Mouse (Mus musculus): Measurements from ENCODE around the gene Tbxas1. TPM values are rescaled to one million over a fixed set of nuclear protein-coding genes. Genes with fewer than 3 reads are reported as not detected.
A peak's percentile ranks its signal among the peaks of the same experiment; 100 is the strongest.

Tbxas1 gene
- polyA plus RNA-seq, 1 experiment from 2014 or later = 1.0 TPM

DNA sequence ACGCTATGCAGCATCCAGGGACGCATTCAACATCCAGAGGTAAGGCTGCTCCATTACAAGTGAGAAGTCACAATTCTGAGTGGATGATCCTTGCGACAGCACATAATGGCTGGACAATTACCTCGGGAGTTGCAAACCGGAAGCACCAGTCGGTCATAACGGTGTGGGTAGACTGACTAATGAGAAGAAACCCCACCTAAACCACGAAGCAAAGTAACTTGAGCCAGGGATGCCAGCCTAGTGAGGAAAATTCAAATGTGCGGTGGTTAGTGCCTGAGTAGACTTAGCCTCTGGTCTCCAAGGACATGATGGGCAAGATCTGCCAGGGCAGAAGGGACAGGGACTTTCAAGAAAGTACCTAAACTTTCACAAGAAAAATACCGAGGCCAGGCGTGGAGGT is 142.7 kb downstream of the Tbxas1 start:
- DNase-seq (ENCODE audit: low spot score) (no peak), ATAC-seq (replicated peaks; ENCODE audit: insufficient number of reproducible peaks, low FRiP score, low TSS enrichment, low read depth) (no peak)
- Histone ChIP-seq H3K4me2 (ENCODE audit: low read depth, low read length) (no peak overlapping the region), H3K9ac (replicated peaks; ENCODE audit: low read length) (no peak overlapping the region), H3K27ac (replicated peaks; ENCODE audit: low read depth, low read length) (no peak overlapping the region), H3K36me3 (replicated peaks; ENCODE audit: control insufficient read depth, insufficient read depth, low read depth, low read length) (no peaks in the 10 kb centered on the region), H3K4me3 (ENCODE audit: low read depth, low read length) (no peak overlapping the region), H3K9me3 (replicated peaks; ENCODE audit: control insufficient read depth, low read length) (no peaks in the 10 kb centered on the region; the same call in 1 of the 2 replicates), H3K27me3 (ENCODE audit: control insufficient read depth, insufficient read depth, low read length) (no peaks in the 10 kb centered on the region), H3K4me1 (ENCODE audit: control insufficient read depth, insufficient read depth, low read length) (no peaks in the 10 kb centered on the region)
- WGBS = 88% methylated on average over 11 of the region's 11 CpGs

DNA sequence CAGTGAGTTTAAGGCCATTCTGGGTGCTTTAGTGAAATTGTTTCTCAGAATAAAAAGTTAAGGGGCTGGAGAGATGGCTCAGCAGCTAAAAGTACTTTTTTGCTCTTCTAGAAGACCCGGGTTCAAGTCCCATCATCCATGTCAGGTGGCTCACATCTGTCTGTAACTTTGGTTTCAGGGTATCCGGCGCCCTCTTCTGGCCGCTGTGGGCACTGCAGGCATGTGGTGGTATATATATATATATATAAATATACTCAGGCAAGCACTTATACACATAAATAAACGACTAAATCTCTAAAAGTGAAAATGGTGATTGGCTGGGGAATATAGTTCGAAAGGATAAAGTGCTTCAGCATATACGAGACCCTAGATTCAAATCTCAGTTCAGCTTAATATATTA is 143.6 kb downstream of the Tbxas1 start:
- H3K27me3 ChIP-seq (ENCODE audit: control insufficient read depth, insufficient read depth, low read length) = no peaks in the 10 kb centered on the region
- H3K36me3 ChIP-seq (replicated peaks; ENCODE audit: control insufficient read depth, insufficient read depth, low read depth, low read length) = no peaks in the 10 kb centered on the region
- no peak overlapping the region for H3K9ac ChIP-seq (replicated peaks; ENCODE audit: low read length)
- H3K27ac ChIP-seq (replicated peaks; ENCODE audit: low read depth, low read length) = no peak overlapping the region
- H3K4me1 ChIP-seq (ENCODE audit: control insufficient read depth, insufficient read depth, low read length) = no peaks in the 10 kb centered on the region
- DNase-seq (ENCODE audit: low spot score) = no peak
- WGBS = 71% methylated on average over 7 of the region's 7 CpGs
- no peak overlapping the region for H3K4me2 ChIP-seq (ENCODE audit: low read depth, low read length)
- H3K9me3 ChIP-seq (replicated peaks; ENCODE audit: control insufficient read depth, low read length) = no peaks in the 10 kb centered on the region
- H3K4me3 ChIP-seq (ENCODE audit: low read depth, low read length) = no peak overlapping the region
- no peak for ATAC-seq (replicated peaks; ENCODE audit: insufficient number of reproducible peaks, low FRiP score, low TSS enrichment, low read depth)

DNA sequence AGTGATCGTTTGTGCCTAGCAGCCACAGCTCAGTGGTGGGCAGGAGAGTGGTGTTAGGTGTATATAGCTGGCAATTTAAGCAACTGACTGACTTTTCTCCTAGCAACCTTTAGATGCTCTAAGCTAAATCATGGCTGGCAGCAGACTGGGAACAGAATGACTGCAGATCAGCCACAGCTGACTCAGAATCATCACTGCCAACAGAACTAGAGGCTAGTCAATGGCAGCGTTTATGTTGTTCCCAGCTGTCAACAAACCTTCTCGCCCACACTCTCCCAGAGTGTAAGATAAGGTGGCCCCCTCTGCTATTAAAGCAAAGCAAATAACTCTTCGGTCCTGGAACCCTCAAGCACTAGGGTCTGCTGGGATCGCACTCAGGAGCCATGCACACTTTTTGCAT is 144.0 kb downstream of the Tbxas1 start:
- Histone ChIP-seq H3K27me3 (ENCODE audit: control insufficient read depth, insufficient read depth, low read length) (no peaks in the 10 kb centered on the region), H3K27ac (replicated peaks; ENCODE audit: low read depth, low read length) (no peak overlapping the region), H3K36me3 (replicated peaks; ENCODE audit: control insufficient read depth, insufficient read depth, low read depth, low read length) (no peaks in the 10 kb centered on the region), H3K9me3 (replicated peaks; ENCODE audit: control insufficient read depth, low read length) (no peaks in the 10 kb centered on the region), H3K4me1 (ENCODE audit: control insufficient read depth, insufficient read depth, low read length) (no peaks in the 10 kb centered on the region), H3K9ac (replicated peaks; ENCODE audit: low read length) (no peak overlapping the region), H3K4me3 (ENCODE audit: low read depth, low read length) (no peak overlapping the region), H3K4me2 (ENCODE audit: low read depth, low read length) (no peak overlapping the region)
- DNase-seq (ENCODE audit: low spot score) = no peak
- ATAC-seq (replicated peaks; ENCODE audit: insufficient number of reproducible peaks, low FRiP score, low TSS enrichment, low read depth) = no peak
- WGBS = 77% methylated on average over 5 of the region's 5 CpGs

- DNase-seq (ENCODE audit: low spot score) = no peak
- Histone ChIP-seq H3K9me3 (replicated peaks; ENCODE audit: control insufficient read depth, low read length) (no peaks in the 10 kb centered on the region), H3K27me3 (ENCODE audit: control insufficient read depth, insufficient read depth, low read length) (no peaks in the 10 kb centered on the region), H3K4me3 (ENCODE audit: low read depth, low read length) (no peak overlapping the region), H3K4me1 (ENCODE audit: control insufficient read depth, insufficient read depth, low read length) (no peaks in the 10 kb centered on the region), H3K4me2 (ENCODE audit: low read depth, low read length) (no peak overlapping the region), H3K9ac (replicated peaks; ENCODE audit: low read length) (no peak overlapping the region), H3K36me3 (replicated peaks; ENCODE audit: control insufficient read depth, insufficient read depth, low read depth, low read length) (no peaks in the 10 kb centered on the region), H3K27ac (replicated peaks; ENCODE audit: low read depth, low read length) (no peak overlapping the region)
- ATAC-seq (replicated peaks; ENCODE audit: insufficient number of reproducible peaks, low FRiP score, low TSS enrichment, low read depth) = no peak
- 83% methylated on average over 1 of the region's 1 CpGs for WGBS
Observed at GRCm38 (mm10) chr6:39021909-39022308, 146.7 kb downstream of the Tbxas1 start.

GRCm38 (mm10) chr6:39022461-39023181 is 147.4 kb downstream of the Tbxas1 start:
- DNase-seq (ENCODE audit: low spot score) (no peak), ATAC-seq (replicated peaks; ENCODE audit: insufficient number of reproducible peaks, low FRiP score, low TSS enrichment, low read depth) (no peak)
- Histone ChIP-seq H3K9me3 (replicated peaks; ENCODE audit: control insufficient read depth, low read length) (no peaks in the 10 kb centered on the region), H3K36me3 (replicated peaks; ENCODE audit: control insufficient read depth, insufficient read depth, low read depth, low read length) (no peaks in the 10 kb centered on the region), H3K4me1 (ENCODE audit: control insufficient read depth, insufficient read depth, low read length) (no peaks in the 10 kb centered on the region), H3K27ac (replicated peaks; ENCODE audit: low read depth, low read length) (no peak overlapping the region), H3K9ac (replicated peaks; ENCODE audit: low read length) (no peak overlapping the region), H3K4me3 (ENCODE audit: low read depth, low read length) (no peak overlapping the region), H3K4me2 (ENCODE audit: low read depth, low read length) (no peak overlapping the region), H3K27me3 (ENCODE audit: control insufficient read depth, insufficient read depth, low read length) (no peaks in the 10 kb centered on the region)
- WGBS = 82% methylated on average over 7 of the region's 7 CpGs

DNA sequence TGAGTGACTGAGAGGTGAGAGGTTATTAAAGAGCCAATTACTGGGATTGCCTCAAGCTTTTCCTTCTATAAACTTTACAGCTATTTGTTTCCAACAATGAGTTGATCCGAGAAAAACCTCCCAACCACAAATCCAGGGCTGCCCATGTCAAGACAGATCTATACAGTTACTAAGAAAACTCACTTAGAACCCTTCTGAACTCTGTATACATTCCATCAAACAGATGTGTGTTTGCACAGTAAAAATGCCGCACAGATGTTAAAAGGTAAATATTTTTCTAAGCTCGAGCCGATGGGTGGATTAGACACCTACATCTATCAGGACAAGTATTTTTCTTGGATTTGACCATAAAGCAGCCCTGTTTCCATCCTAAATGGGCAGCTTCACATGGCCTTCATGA is 149.4 kb downstream of the Tbxas1 start:
- Histone ChIP-seq H3K4me1 (ENCODE audit: control insufficient read depth, insufficient read depth, low read length) (no peaks in the 10 kb centered on the region), H3K4me3 (ENCODE audit: low read depth, low read length) (no peak overlapping the region), H3K9me3 (replicated peaks; ENCODE audit: control insufficient read depth, low read length) (no peaks in the 10 kb centered on the region), H3K4me2 (ENCODE audit: low read depth, low read length) (no peak overlapping the region), H3K27me3 (ENCODE audit: control insufficient read depth, insufficient read depth, low read length) (no peaks in the 10 kb centered on the region), H3K27ac (replicated peaks; ENCODE audit: low read depth, low read length) (no peak overlapping the region), H3K9ac (replicated peaks; ENCODE audit: low read length) (no peak overlapping the region), H3K36me3 (replicated peaks; ENCODE audit: control insufficient read depth, insufficient read depth, low read depth, low read length) (no peaks in the 10 kb centered on the region)
- DNase-seq (ENCODE audit: low spot score) (peak; percentile 28), ATAC-seq (replicated peaks; ENCODE audit: insufficient number of reproducible peaks, low FRiP score, low TSS enrichment, low read depth) (no peak)
- WGBS = 36% methylated on average over 4 of the region's 4 CpGs

DNA sequence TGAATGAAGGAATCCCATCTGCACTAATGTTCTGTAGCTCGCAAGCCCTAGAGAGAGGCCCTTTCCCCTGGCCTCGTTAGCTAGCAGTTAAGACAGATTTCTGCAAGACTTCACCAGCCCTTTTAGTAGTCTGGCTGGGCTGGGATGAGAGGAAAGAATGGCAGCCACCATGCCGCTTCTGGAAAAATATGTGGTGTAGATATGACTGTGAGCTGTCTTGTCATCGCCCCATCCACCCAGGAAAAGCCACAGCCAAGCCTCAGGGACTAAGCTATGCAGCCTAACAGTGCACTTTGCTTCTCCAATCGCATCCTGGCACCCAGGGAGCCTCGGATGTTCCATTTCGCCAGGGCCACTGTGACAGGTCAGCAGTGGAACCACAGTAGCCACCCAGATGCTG is 149.8 kb downstream of the Tbxas1 start:
- H3K27me3 ChIP-seq (ENCODE audit: control insufficient read depth, insufficient read depth, low read length) = no peaks in the 10 kb centered on the region
- no peak overlapping the region for H3K4me2 ChIP-seq (ENCODE audit: low read depth, low read length)
- H3K4me1 ChIP-seq (ENCODE audit: control insufficient read depth, insufficient read depth, low read length) = no peaks in the 10 kb centered on the region
- H3K36me3 ChIP-seq (replicated peaks; ENCODE audit: control insufficient read depth, insufficient read depth, low read depth, low read length) = no peaks in the 10 kb centered on the region
- H3K9me3 ChIP-seq (replicated peaks; ENCODE audit: control insufficient read depth, low read length) = no peaks in the 10 kb centered on the region
- no peak overlapping the region for H3K9ac ChIP-seq (replicated peaks; ENCODE audit: low read length)
- DNase-seq (ENCODE audit: low spot score) (no peak), ATAC-seq (replicated peaks; ENCODE audit: insufficient number of reproducible peaks, low FRiP score, low TSS enrichment, low read depth) (no peak)
- no peak overlapping the region for H3K4me3 ChIP-seq (ENCODE audit: low read depth, low read length)
- WGBS = 69% methylated on average over 7 of the region's 7 CpGs
- no peak overlapping the region for H3K27ac ChIP-seq (replicated peaks; ENCODE audit: low read depth, low read length)

DNA sequence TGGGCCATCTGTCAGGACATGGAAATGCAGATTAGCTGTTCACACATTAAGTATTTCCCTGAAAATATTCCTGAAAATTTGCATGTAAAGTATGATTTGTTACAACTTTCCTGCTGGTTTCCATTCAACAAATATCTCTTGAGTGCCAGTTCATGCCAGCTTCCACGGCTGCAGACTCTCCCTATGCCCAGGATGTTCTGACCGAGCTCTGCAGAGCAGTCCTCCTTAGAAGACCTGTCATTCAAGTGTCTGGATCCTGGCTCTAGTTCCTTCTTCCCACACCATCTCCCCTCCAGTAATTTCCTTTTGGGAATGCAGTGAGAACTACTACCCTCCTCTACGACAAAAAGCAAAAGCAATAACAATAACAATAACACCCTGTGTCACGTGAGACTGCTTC is 155.5 kb downstream of the Tbxas1 start:
- DNase-seq (ENCODE audit: low spot score) (no peak), ATAC-seq (replicated peaks; ENCODE audit: insufficient number of reproducible peaks, low FRiP score, low TSS enrichment, low read depth) (no peak)
- Histone ChIP-seq H3K9ac (replicated peaks; ENCODE audit: low read length) (no peak overlapping the region), H3K27me3 (ENCODE audit: control insufficient read depth, insufficient read depth, low read length) (no peaks in the 10 kb centered on the region), H3K36me3 (replicated peaks; ENCODE audit: control insufficient read depth, insufficient read depth, low read depth, low read length) (no peaks in the 10 kb centered on the region), H3K4me1 (ENCODE audit: control insufficient read depth, insufficient read depth, low read length) (no peaks in the 10 kb centered on the region), H3K4me2 (ENCODE audit: low read depth, low read length) (no peak overlapping the region), H3K9me3 (replicated peaks; ENCODE audit: control insufficient read depth, low read length) (no peaks in the 10 kb centered on the region), H3K27ac (replicated peaks; ENCODE audit: low read depth, low read length) (no peak overlapping the region), H3K4me3 (ENCODE audit: low read depth, low read length) (no peak overlapping the region)
- WGBS = 78% methylated on average over 4 of the region's 4 CpGs

Data from embryonic facial prominence, embryonic 11.5 days (tissue).